Mouse (Mus musculus): ENCODE results near the gene Commd2. TPM values are rescaled to one million over a fixed set of nuclear protein-coding genes. Genes with fewer than 3 reads are reported as not detected.

Commd2 gene
- polyA plus RNA-seq, 1 experiment: 27.0 TPM

- TF ChIP-seq POLR2A (IDR thresholded peaks at IDR 0.05; ENCODE audit: insufficient read depth, low read length): no peak
- no peak for TF ChIP-seq CTCF (IDR thresholded peaks at IDR 0.05; ENCODE audit: low read depth, low read length)
- no peak for TF ChIP-seq EP300 (IDR thresholded peaks at IDR 0.05; ENCODE audit: insufficient read depth, low read depth, low read length)
- H3K9me3 ChIP-seq (replicated peaks; ENCODE audit: control insufficient read depth, insufficient read depth, low read length, poor library complexity, severe bottlenecking): no peaks in the 10 kb centered on the region
- no peaks in the 10 kb centered on the region for H3K36me3 ChIP-seq (ENCODE audit: control insufficient read depth, insufficient read depth, low read length, poor library complexity, severe bottlenecking)
- no peak overlapping the region for H3K9ac ChIP-seq (ENCODE audit: low read depth, poor library complexity, severe bottlenecking)
- no peak overlapping the region for H3K27ac ChIP-seq (ENCODE audit: insufficient read depth, low read length)
- no peaks in the 10 kb centered on the region for H3K4me1 ChIP-seq (ENCODE audit: control insufficient read depth, insufficient read depth, low read length)
- H3K27me3 ChIP-seq (ENCODE audit: control insufficient read depth, insufficient read depth, low read length, poor library complexity, severe bottlenecking): no peaks in the 10 kb centered on the region; the same call in 1 of the 2 replicates
- H3K4me3 ChIP-seq (ENCODE audit: low read depth, low read length): no peak overlapping the region
These were observed 56.0 kb downstream of the Commd2 start for GRCm38 (mm10) chr3:57595506-57595905.

Other genes starting within 250 kb of the Commd2 start
- gene Tm4sf4, start 226.4 kb downstream of the Commd2 start, polyA plus RNA-seq (2011; ENCODE audit: insufficient read depth, insufficient read length, low read depth, missing spikeins): not detected in 2 replicates
- gene Wwtr1, start 75.8 kb downstream of the Commd2 start, polyA plus RNA-seq (2011; ENCODE audit: insufficient read depth, insufficient read length, low read depth, missing spikeins): 43.6 and 43.7 TPM in 2 replicates
- gene Ankub1, start 41.1 kb upstream of the Commd2 start, polyA plus RNA-seq (2011; ENCODE audit: insufficient read depth, insufficient read length, low read depth, missing spikeins): not detected in 2 replicates
- 41.4 and 47.2 TPM in 2 replicates for gene Rnf13, start 84.3 kb upstream of the Commd2 start, polyA plus RNA-seq (2011; ENCODE audit: insufficient read depth, insufficient read length, low read depth, missing spikeins)
- gene Pfn2, start 196.4 kb upstream of the Commd2 start, polyA plus RNA-seq (2011; ENCODE audit: insufficient read depth, insufficient read length, low read depth, missing spikeins): 14.2 and 19.3 TPM in 2 replicates